Mouse (Mus musculus): Measurements from ENCODE around the gene Traf3ip1. TPM values are rescaled to one million over a fixed set of nuclear protein-coding genes. Genes with fewer than 3 reads are reported as not detected.

Gene Traf3ip1
- total RNA-seq, 2 experiments from 2014 or later, result 4.4 to 4.5 TPM

DNA sequence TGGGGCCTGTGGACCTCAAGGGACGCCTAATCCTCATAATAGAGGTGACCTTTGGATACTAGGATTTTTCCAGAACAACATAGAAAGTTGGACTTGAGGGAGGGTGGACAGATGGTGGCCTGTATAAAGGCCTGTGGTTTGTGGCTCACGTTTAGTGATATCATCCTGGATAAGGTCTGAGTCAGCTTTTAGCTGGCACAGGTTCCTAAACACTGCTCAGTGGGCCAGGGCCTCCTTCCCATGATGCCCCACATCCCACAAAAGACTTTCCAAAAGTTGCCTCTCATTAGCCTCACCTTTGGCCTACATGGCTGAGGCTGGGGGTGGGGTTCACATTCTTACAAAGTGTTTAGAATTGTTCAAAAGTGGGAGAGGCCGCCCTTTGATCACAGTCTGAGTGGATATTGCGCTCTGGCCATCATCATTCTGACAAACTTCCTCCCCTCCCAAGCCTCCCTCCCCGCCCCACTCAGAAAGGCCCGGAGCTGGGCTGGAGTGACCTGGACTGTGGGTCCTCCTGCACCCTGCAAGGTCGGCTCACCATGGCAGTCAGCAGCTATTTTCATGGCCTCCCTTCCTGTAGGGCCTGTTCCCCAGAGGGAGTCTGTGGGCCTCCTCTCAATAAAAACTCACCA, 83.6 kb downstream of the Traf3ip1 start:
- DNase-seq (ENCODE audit: low spot score in 2 of 2), result no peak

Other genes starting within 250 kb of the Traf3ip1 start
- gene Ube2f, start 244.3 kb upstream of the Traf3ip1 start, total RNA-seq (2021), result 10 to 100 TPM; 52.5 to 55.5 TPM
- gene Scly, start 196.3 kb upstream of the Traf3ip1 start, total RNA-seq (2021), result 10 to 100 TPM; 10.9 to 11.5 TPM
- under 1 TPM; 0.29 to 0.37 TPM for gene Espnl, start 172.6 kb upstream of the Traf3ip1 start, total RNA-seq (2021)
- 10 to 100 TPM; 68.6 to 73.2 TPM for gene Klhl30, start 143.6 kb upstream of the Traf3ip1 start, total RNA-seq (2021)
- gene Erfe, start 128.2 kb upstream of the Traf3ip1 start, total RNA-seq (2021), result 1 to 10 TPM in 1 of 2 experiments, under 1 TPM in 1; 0.88 to 2.2 TPM
- 10 to 100 TPM; 65.7 to 71.3 TPM for gene Ilkap, start 95.8 kb upstream of the Traf3ip1 start, total RNA-seq (2021)
- 10 to 100 TPM; 31.2 to 37.4 TPM for gene Hes6, start 80.6 kb upstream of the Traf3ip1 start, total RNA-seq (2021)
- gene Per2, start 35.3 kb upstream of the Traf3ip1 start, total RNA-seq (2021), result 1 to 10 TPM; 7.2 to 8.6 TPM
- gene Asb1, start 45.9 kb downstream of the Traf3ip1 start, total RNA-seq (2021), result 10 to 100 TPM; 14.2 to 18.1 TPM

Measured in gastrocnemius, postnatal 4 days (tissue).